Mouse (Mus musculus): ENCODE results near the gene Tlcd1. TPM values are rescaled to one million over a fixed set of nuclear protein-coding genes. Genes with fewer than 3 reads are reported as not detected.

The Tlcd1 gene
- polyA plus RNA-seq, 1 experiment from 2014 or later, result 14.7 TPM

- Histone ChIP-seq H3K4me3 (ENCODE audit: control insufficient read depth in 1 of 2, insufficient read depth in 1 of 2, low read depth in 1 of 2, low read length in 2 of 2) (peak overlapping the region in 1 of 2 experiments; percentile 96; a peak in 3 of 4 replicates), H3K4me1 (ENCODE audit: control insufficient read depth in 2 of 2, insufficient read depth in 2 of 2, low read length in 2 of 2) (peaks cover 16 to 30% of the 10 kb centered on the region in 2 experiments; a peak in 3 of 4 replicates), H3K9ac (ENCODE audit: low read length) (peak overlapping the region; percentile 97)
These were observed 10.3 kb upstream of the Tlcd1 start for GRCm38 (mm10) chr11:78166161-78166560.

DNA sequence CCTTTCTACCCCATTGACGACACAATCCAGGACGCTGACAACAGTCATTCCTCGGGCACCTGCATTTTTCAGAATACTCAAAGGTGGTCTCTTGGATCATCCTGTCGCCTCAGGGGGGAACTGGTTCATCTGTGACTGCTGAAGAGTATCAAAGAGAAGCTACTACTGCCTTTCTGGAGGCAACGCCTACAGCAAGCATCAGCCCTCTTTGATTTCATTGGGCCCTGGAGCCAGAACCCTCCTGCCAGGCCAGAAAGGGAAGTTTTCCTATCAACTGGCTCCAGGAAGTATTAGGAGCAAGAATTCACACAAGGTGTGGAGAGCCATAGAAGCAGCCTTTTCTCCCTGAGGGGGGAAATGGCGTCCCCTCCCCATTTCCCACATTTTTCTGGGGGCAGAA is 9.9 kb upstream of the Tlcd1 start:
- WGBS, result 68% methylated on average over 6 of the region's 6 CpGs
- H3K27me3 ChIP-seq (ENCODE audit: control insufficient read depth, insufficient read depth, low read length), result no peaks in the 10 kb centered on the region
- no peak overlapping the region for H3K9ac ChIP-seq (ENCODE audit: low read length)
- H3K36me3 ChIP-seq (ENCODE audit: control insufficient read depth, insufficient read depth, low read length), result peaks cover 10% of the 10 kb centered on the region
- H3K4me1 ChIP-seq (ENCODE audit: control insufficient read depth in 2 of 2, insufficient read depth in 2 of 2, low read length in 2 of 2), result peaks cover 16 to 30% of the 10 kb centered on the region in 2 experiments; a peak in 3 of 4 replicates
- H3K27ac ChIP-seq (replicated peaks in 1 of 2; ENCODE audit: control insufficient read depth in 1 of 2, insufficient read depth in 1 of 2, low read depth in 2 of 2, low read length in 2 of 2), result no peak overlapping the region
- H3K4me2 ChIP-seq (ENCODE audit: low read length), result no peak overlapping the region
- no peaks in the 10 kb centered on the region for H3K9me3 ChIP-seq (ENCODE audit: control insufficient read depth, low read length)
- H3K4me3 ChIP-seq (ENCODE audit: control insufficient read depth in 1 of 2, insufficient read depth in 1 of 2, low read depth in 1 of 2, low read length in 2 of 2), result no peak overlapping the region
- no peak for ATAC-seq (ENCODE audit: insufficient number of reproducible peaks, insufficient read depth, low FRiP score, low read depth)

More at GRCm38 (mm10) chr11:78166161-78166560, 10.3 kb upstream of the Tlcd1 start:
- H3K36me3 ChIP-seq (ENCODE audit: control insufficient read depth, insufficient read depth, low read length), result peaks cover 14% of the 10 kb centered on the region
- no peaks in the 10 kb centered on the region for H3K9me3 ChIP-seq (ENCODE audit: control insufficient read depth, low read length)
- H3K27ac ChIP-seq (replicated peaks in 1 of 2; ENCODE audit: control insufficient read depth in 1 of 2, insufficient read depth in 1 of 2, low read depth in 2 of 2, low read length in 2 of 2), result peak overlapping the region; percentile 72 to 96
- no peak for ATAC-seq (ENCODE audit: insufficient number of reproducible peaks, insufficient read depth, low FRiP score, low read depth)
- H3K27me3 ChIP-seq (ENCODE audit: control insufficient read depth, insufficient read depth, low read length), result no peaks in the 10 kb centered on the region
- peak overlapping the region; percentile 93 for H3K4me2 ChIP-seq (ENCODE audit: low read length)
- WGBS, result 43% methylated on average over 4 of the region's 4 CpGs

- ATAC-seq (ENCODE audit: insufficient number of reproducible peaks, insufficient read depth, low FRiP score, low read depth), result no peak
These were observed 9.1 kb upstream of the Tlcd1 start for GRCm38 (mm10) chr11:78167257-78167959.

GRCm38 (mm10) chr11:78168541-78169468 is 7.7 kb upstream of the Tlcd1 start:
- Histone ChIP-seq H3K9me3 (ENCODE audit: control insufficient read depth, low read length) (no peaks in the 10 kb centered on the region), H3K27ac (replicated peaks in 1 of 2; ENCODE audit: control insufficient read depth in 1 of 2, insufficient read depth in 1 of 2, low read depth in 2 of 2, low read length in 2 of 2) (no peak overlapping the region), H3K9ac (ENCODE audit: low read length) (no peak overlapping the region; the same call in 1 of the 2 replicates), H3K4me1 (ENCODE audit: control insufficient read depth in 2 of 2, insufficient read depth in 2 of 2, low read length in 2 of 2) (peaks cover 10 to 11% of the 10 kb centered on the region in 2 experiments; a peak in 3 of 4 replicates), H3K4me3 (ENCODE audit: control insufficient read depth in 1 of 2, insufficient read depth in 1 of 2, low read depth in 1 of 2, low read length in 2 of 2) (no peak overlapping the region), H3K27me3 (ENCODE audit: control insufficient read depth, insufficient read depth, low read length) (no peaks in the 10 kb centered on the region), H3K36me3 (ENCODE audit: control insufficient read depth, insufficient read depth, low read length) (no peaks in the 10 kb centered on the region), H3K4me2 (ENCODE audit: low read length) (0 out of 2 replicates have a peak overlapping the region, but pooled peaks have one; percentile 2)
- WGBS, result 61% methylated on average over 19 of the region's 19 CpGs
- no peak for ATAC-seq (ENCODE audit: insufficient number of reproducible peaks, insufficient read depth, low FRiP score, low read depth)

More at GRCm38 (mm10) chr11:78167257-78167959, 9.1 kb upstream of the Tlcd1 start:
- Histone ChIP-seq H3K4me1 (ENCODE audit: control insufficient read depth in 2 of 2, insufficient read depth in 2 of 2, low read length in 2 of 2) (peaks cover 16 to 25% of the 10 kb centered on the region in 2 experiments; a peak in 3 of 4 replicates), H3K36me3 (ENCODE audit: control insufficient read depth, insufficient read depth, low read length) (peaks cover 2% of the 10 kb centered on the region; the same call in 1 of the 2 replicates), H3K4me2 (ENCODE audit: low read length) (no peak overlapping the region), H3K4me3 (ENCODE audit: control insufficient read depth in 1 of 2, insufficient read depth in 1 of 2, low read depth in 1 of 2, low read length in 2 of 2) (no peak overlapping the region), H3K27ac (replicated peaks in 1 of 2; ENCODE audit: control insufficient read depth in 1 of 2, insufficient read depth in 1 of 2, low read depth in 2 of 2, low read length in 2 of 2) (no peak overlapping the region), H3K27me3 (ENCODE audit: control insufficient read depth, insufficient read depth, low read length) (no peaks in the 10 kb centered on the region), H3K9ac (ENCODE audit: low read length) (no peak overlapping the region), H3K9me3 (ENCODE audit: control insufficient read depth, low read length) (no peaks in the 10 kb centered on the region)
- WGBS, result 89% methylated on average over 14 of the region's 14 CpGs

DNA sequence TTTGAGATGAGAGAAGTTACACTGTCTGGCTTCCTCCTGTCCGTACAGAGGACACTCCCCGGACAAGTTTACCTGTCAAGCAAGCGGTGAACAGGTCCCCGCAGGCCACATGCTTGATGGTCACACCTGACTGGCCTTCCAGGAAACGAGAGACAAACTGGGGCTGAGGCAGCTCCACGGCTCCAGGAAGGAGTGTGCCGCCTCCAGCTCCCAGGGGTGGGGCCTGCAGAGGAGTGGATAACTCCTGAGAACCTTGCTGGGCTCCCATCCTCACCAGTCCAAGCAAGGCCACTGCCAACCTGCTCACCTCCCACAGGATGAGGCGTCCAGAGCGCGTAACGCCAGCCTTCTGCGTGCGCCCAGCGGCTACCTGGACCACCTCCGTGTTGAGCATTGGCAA is 6.2 kb upstream of the Tlcd1 start:
- WGBS, result 87% methylated on average over 15 of the region's 15 CpGs
- no peak overlapping the region for H3K9ac ChIP-seq (ENCODE audit: low read length)
- no peak overlapping the region for H3K4me2 ChIP-seq (ENCODE audit: low read length)
- H3K36me3 ChIP-seq (ENCODE audit: control insufficient read depth, insufficient read depth, low read length), result no peaks in the 10 kb centered on the region
- H3K9me3 ChIP-seq (ENCODE audit: control insufficient read depth, low read length), result no peaks in the 10 kb centered on the region
- ATAC-seq (ENCODE audit: insufficient number of reproducible peaks, insufficient read depth, low FRiP score, low read depth), result no peak
- H3K4me3 ChIP-seq (ENCODE audit: control insufficient read depth in 1 of 2, insufficient read depth in 1 of 2, low read depth in 1 of 2, low read length in 2 of 2), result no peak overlapping the region
- H3K27me3 ChIP-seq (ENCODE audit: control insufficient read depth, insufficient read depth, low read length), result no peaks in the 10 kb centered on the region
- no peak overlapping the region for H3K27ac ChIP-seq (replicated peaks in 1 of 2; ENCODE audit: control insufficient read depth in 1 of 2, insufficient read depth in 1 of 2, low read depth in 2 of 2, low read length in 2 of 2)
- peaks cover 7 to 9% of the 10 kb centered on the region in 2 experiments; a peak in 3 of 4 replicates for H3K4me1 ChIP-seq (ENCODE audit: control insufficient read depth in 2 of 2, insufficient read depth in 2 of 2, low read length in 2 of 2)

DNA sequence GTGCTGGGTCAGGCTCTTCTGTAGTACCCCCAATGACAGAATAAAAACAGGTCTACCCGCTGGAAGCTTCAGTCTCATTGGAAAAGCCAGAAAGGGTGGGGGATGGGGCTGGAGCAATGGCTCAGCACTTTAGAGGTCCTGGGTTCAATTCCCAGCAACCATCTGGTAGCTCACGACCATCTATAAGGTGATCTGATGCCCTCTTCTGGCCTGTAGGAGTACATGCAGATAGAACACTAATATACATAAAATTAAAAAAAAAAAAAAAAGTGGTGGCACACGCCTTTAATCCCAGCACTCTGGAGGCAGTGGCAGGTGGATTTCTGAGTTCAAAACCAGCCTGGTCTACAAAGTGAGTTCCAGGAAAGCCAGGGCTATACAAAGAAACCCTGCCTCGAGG is 5.2 kb upstream of the Tlcd1 start:
- H3K9ac ChIP-seq (ENCODE audit: low read length), result no peak overlapping the region
- H3K4me2 ChIP-seq (ENCODE audit: low read length), result no peak overlapping the region
- H3K4me1 ChIP-seq (ENCODE audit: control insufficient read depth in 2 of 2, insufficient read depth in 2 of 2, low read length in 2 of 2), result peaks cover under 1 to 3% of the 10 kb centered on the region in 2 experiments; a peak in 3 of 4 replicates
- H3K27ac ChIP-seq (replicated peaks in 1 of 2; ENCODE audit: control insufficient read depth in 1 of 2, insufficient read depth in 1 of 2, low read depth in 2 of 2, low read length in 2 of 2), result no peak overlapping the region
- no peaks in the 10 kb centered on the region for H3K27me3 ChIP-seq (ENCODE audit: control insufficient read depth, insufficient read depth, low read length)
- H3K36me3 ChIP-seq (ENCODE audit: control insufficient read depth, insufficient read depth, low read length), result no peaks in the 10 kb centered on the region
- no peak for ATAC-seq (ENCODE audit: insufficient number of reproducible peaks, insufficient read depth, low FRiP score, low read depth)
- no peaks in the 10 kb centered on the region for H3K9me3 ChIP-seq (ENCODE audit: control insufficient read depth, low read length)
- no peak overlapping the region for H3K4me3 ChIP-seq (ENCODE audit: control insufficient read depth in 1 of 2, insufficient read depth in 1 of 2, low read depth in 1 of 2, low read length in 2 of 2)
- 74% methylated on average over 4 of the region's 4 CpGs for WGBS

- no peak overlapping the region for H3K4me3 ChIP-seq (ENCODE audit: control insufficient read depth in 1 of 2, insufficient read depth in 1 of 2, low read depth in 1 of 2, low read length in 2 of 2)
- peaks cover 0 to 3% of the 10 kb centered on the region in 2 experiments; a peak in 2 of 4 replicates for H3K4me1 ChIP-seq (ENCODE audit: control insufficient read depth in 2 of 2, insufficient read depth in 2 of 2, low read length in 2 of 2)
- H3K4me2 ChIP-seq (ENCODE audit: low read length), result no peak overlapping the region
- WGBS, result 79% methylated on average over 16 of the region's 16 CpGs
- H3K9me3 ChIP-seq (ENCODE audit: control insufficient read depth, low read length), result no peaks in the 10 kb centered on the region
- no peak overlapping the region for H3K27ac ChIP-seq (replicated peaks in 1 of 2; ENCODE audit: control insufficient read depth in 1 of 2, insufficient read depth in 1 of 2, low read depth in 2 of 2, low read length in 2 of 2)
- ATAC-seq (ENCODE audit: insufficient number of reproducible peaks, insufficient read depth, low FRiP score, low read depth), result no peak
- no peak overlapping the region for H3K9ac ChIP-seq (ENCODE audit: low read length)
- no peaks in the 10 kb centered on the region for H3K27me3 ChIP-seq (ENCODE audit: control insufficient read depth, insufficient read depth, low read length)
- H3K36me3 ChIP-seq (ENCODE audit: control insufficient read depth, insufficient read depth, low read length), result no peaks in the 10 kb centered on the region
These were observed 4.3 kb upstream of the Tlcd1 start for GRCm38 (mm10) chr11:78172034-78172747.
